Mouse (Mus musculus): ENCODE data around the gene Lce1a1.
"Not testable (repeated sequence)": the region's sequence is repeated elsewhere in the genome, so short reads cannot be mapped to it uniquely, and the experiment has no call there.

The Lce1a1 gene

GRCm38 (mm10) chr3:92648207-92648606 is at the start of gene Lce1a1:
Gene Lce1a1, minus strand, starts transcription at chr3:92648307.
- in situ Hi-C loops (cut with MboI), result no loop called here

DNA sequence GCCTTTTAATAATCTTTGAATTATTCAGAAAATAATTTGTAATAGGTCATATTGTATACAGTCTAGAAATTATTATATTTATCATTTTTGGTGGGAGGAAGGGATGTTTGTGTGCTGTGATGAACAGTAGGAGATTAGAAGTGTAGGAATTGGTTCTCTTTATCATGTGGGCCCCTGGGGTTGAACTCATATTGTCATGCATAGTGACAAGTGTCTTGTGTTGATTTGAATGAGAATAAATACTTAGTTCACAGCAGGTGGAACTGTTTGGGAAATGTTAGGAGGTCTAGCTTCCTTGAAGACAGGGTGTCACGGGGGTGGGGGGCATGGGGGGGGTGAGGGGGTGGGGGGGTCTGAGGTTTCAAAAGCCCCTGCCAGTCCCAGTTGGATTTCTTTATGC is 46.5 kb upstream of the Lce1a1 start:
- in situ Hi-C loops (cut with MboI), result no loop called here

- in situ Hi-C loops (cut with MboI), result no loop called here
These were observed 43.6 kb upstream of the Lce1a1 start for GRCm38 (mm10) chr3:92691688-92692087.

DNA sequence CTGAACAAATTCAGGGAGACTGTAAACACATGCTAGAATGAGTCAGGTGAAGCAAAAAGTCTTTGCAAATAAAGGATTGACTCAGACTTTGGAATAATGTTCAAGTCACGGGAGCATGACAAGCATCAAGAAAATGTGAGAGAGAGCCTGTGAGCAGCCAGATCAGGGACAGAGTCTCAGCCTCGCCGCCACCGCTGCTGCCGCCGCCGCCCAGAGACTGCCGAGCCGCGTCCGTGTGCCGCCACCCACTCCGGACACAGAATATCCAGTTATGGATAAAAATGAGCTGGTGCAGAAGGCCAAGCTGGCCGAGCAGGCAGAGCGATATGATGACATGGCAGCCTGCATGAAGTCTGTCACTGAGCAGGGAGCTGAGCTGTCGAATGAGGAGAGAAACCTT is 41.0 kb upstream of the Lce1a1 start:
- in situ Hi-C loops (cut with MboI), result not testable (repeated sequence)

- in situ Hi-C loops (cut with MboI), result no loop called here
These were observed 39.0 kb upstream of the Lce1a1 start, which contains the start of gene Lce1d for GRCm38 (mm10) chr3:92687110-92687509. Gene Lce1d, minus strand, starts transcription at chr3:92687210.

DNA sequence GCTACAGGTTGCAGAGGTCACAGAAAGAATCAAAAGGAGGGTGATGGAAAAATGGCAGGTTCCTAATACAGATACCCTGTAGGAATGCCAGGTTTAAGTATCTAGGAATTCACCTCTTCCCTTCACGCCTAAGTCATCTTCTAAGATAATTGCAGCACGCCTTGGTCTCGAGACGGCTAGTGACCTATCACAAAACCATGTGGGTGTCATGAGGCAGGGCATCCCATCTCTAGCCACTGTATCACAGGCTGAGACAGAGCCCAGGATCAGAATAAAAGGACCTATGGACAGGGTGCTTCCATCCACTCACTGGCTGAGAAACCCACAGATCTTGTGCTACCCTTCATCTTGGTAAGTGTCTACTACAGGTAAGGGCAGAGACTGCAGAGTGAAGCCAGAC is 30.8 kb upstream of the Lce1a1 start, which contains the start of gene Lce1c:
Gene Lce1c, plus strand, starts transcription at position 301 of the 400 bp plus-strand sequence.
- in situ Hi-C loops (cut with MboI), result no loop called here

- in situ Hi-C loops (cut with MboI), result no loop called here
These were observed 22.1 kb upstream of the Lce1a1 start, which contains the start of gene Lce1a2 for GRCm38 (mm10) chr3:92670215-92670614. Gene Lce1a2, minus strand, starts transcription at chr3:92670315.

DNA sequence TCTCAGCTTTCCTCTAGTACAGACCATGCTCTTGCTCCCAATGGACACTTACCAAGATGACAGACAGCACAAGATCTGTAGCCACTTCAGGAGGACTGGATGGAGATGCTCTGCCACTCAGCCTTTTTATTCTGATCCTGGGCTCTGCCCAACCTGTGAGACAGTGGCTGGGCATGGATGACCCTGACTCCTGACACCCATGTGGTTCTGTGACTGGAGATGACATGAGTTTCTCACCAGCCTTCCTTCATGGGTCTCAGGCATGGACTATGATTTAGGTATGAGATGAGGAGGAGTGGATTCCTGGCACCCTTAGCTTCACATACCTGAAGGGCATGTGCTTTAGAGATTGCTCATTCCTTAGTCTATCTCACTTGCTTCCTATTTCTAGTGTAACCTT is 8.7 kb upstream of the Lce1a1 start, which contains the start of gene Lce1b:
Gene Lce1b, minus strand, starts transcription at position 101 of the 400 bp plus-strand sequence.
- in situ Hi-C loops (cut with MboI), result no loop called here

DNA sequence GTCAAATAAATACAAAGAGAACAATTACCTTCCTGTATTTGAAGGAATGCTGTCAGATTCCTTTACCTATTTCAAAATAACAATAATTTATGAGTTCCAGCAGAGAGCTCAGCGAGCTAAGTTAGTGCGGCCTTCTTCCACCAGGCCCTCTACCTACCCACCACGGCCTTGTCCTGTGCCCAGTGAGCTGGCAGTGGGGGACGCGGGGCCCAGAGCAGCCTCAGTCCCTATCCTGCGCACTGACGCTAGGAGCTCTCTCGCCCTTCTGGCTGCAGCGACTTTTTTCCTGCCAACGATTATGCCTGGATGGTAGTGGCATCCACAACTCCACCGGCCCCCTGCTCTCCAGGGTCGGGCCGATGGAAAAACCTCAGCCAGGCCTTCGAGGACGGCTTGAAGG is 8.3 kb downstream of the Lce1a1 start:
- in situ Hi-C loops (cut with MboI), result no loop called here

GRCm38 (mm10) chr3:92638653-92638991 is 9.5 kb downstream of the Lce1a1 start:
- in situ Hi-C loops (cut with MboI), result no loop called here

GRCm38 (mm10) chr3:92637745-92638652 is 10.1 kb downstream of the Lce1a1 start:
- in situ Hi-C loops (cut with MboI), result no loop called here

DNA sequence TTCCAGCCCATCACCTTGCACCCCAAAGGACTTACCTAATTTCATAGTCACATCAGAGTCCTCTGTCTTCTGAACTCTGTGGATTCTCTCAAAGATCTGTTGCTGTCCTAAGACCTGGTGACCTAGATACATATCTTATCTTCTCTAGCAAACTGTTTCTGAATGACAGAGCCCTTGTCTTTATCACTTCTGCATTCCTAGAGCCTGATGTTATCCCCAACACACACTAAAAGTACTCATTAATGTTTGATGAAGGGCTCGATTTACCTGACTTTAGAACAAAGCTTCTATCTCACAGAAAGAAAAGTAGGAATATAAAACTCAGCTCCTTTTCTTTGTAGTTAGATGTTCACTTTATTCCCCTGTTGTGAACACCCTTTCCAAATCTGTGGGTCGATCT is 26.5 kb downstream of the Lce1a1 start, which contains the start of gene Lce6a:
Gene Lce6a, minus strand, starts transcription at position 101 of the 400 bp plus-strand sequence.
- in situ Hi-C loops (cut with MboI), result no loop called here

DNA sequence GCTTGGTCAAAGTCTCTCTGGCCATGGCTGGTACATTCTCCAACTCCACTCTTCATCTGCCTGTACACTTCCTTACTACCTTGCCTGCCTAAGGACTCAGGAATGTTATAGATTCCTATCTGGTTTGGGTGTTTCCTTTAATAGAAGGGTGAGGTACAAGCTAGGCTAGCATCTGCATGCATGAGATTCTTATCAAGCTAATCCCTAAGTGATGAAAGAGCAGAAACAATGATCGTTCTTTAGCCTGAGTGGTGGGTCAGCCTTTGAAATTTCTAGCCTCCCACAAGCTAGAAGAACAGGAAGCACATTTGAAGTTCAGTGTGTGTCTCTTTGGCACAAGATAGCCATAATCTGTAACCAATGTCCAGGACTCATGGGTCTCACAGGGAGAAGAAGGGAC is 38.3 kb downstream of the Lce1a1 start:
- in situ Hi-C loops (cut with MboI), result no loop called here

- in situ Hi-C loops (cut with MboI), result no loop called here
These were observed 40.7 kb downstream of the Lce1a1 start, which contains the start of gene 2210017I01Rik for GRCm38 (mm10) chr3:92607392-92607791. Gene 2210017I01Rik, minus strand, starts transcription at chr3:92607492.

DNA sequence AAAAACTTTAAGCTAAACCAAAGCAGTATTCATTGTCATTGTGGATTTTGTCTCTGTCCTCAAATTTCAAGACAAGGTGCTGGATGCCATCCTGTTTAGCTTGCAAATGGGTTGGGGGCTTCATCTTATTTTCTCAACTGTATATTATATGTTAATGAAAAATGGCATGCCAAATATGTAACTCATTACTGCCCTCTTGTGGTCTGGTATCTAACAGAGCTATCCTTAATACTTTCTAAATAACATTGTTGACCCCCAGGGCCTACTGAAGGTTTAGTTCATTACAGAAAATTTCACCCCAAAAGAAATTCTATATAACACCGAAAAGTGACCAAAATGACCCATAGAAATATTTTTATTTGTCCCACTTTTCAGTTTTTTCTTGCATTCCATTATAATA is 45.9 kb downstream of the Lce1a1 start:
- in situ Hi-C loops (cut with MboI), result no loop called here

DNA sequence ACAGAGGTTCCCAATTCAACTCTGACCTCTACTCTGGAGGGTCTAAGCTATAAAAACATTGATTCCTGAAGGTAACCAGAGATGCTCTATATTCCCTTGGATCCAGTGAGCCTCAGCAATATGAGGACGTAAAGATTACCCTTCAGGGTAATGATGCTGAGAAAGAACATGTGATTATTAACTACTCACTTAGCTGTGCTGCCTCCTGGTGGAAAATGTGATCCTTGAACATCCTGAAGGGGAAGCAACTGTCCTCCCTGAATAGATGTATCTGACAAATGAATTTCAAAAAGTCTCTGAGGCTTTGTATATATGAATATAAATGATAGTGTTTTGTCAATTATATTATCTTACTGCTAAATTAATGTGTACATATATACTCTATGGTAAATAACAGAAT is 47.7 kb downstream of the Lce1a1 start:
- in situ Hi-C loops (cut with MboI), result no loop called here

- in situ Hi-C loops (cut with MboI), result no loop called here
These were observed 48.1 kb downstream of the Lce1a1 start for GRCm38 (mm10) chr3:92599973-92600372.

DNA sequence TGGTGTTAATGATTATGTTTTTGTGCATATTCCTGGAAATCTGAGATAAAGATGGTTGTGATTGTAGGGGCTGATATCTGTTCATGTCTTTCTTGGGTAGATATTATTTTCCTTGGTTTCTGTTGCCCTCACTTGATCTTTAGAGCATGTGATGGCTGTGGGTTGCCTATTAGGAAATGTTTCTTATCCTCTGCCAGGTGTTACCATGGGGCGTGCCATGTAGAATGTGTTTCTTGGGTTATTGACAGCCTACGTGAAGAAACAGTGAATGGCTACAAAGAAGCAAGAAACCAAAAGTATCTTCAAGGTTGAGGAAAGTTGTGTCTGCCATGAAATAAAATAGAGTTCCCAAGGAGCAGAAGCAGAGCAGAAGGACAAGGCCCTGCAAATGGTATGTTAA is 49.7 kb downstream of the Lce1a1 start:
- in situ Hi-C loops (cut with MboI), result no loop called here

All from mature B cell (primary cell).